Mouse (Mus musculus) MEL (cell line): ENCODE measurements around the gene Coro7.

ENCODE experiments used
- GABPA ChIP-seq: IDR thresholded peaks from 2 replicates; pipeline ENCODE4 v1.6.1; 2012; ENCODE audit warnings: low read depth, mild to moderate bottlenecking, inconsistent platforms, low read length, improper control_type of control experiment, moderate library complexity
- POLR2AphosphoS5 ChIP-seq: IDR thresholded peaks from 2 replicates; pipeline ENCODE4 v1.6.1; 2012; ENCODE audit warnings: low read depth, borderline replicate concordance, mild to moderate bottlenecking, inconsistent platforms, low read length, moderate library complexity, mixed read lengths

GRCm38 (mm10) chr16:4683581-4684456 is 4.2 kb upstream of the Coro7 start:
- TF ChIP-seq GABPA (no peak), POLR2AphosphoS5 (no peak)
